Mouse (Mus musculus) hindbrain, embryonic 12.5 days (tissue): ENCODE measurements around the gene Ttc7b. TPM values are rescaled to one million over a fixed set of nuclear protein-coding genes. Genes with fewer than 3 reads are reported as not detected.

Experiments
- ATAC-seq: fragments of 200-750 bp; cut with Nextera tagmentation; 2 replicates; pipeline ENCODE4 v1.8.0; 2017; ENCODE audit warnings: moderate TSS enrichment; ENCODE audit not compliant: low FRiP score
- H3K27ac ChIP-seq: fragments of 300-500 bp; sonication (generic); 2 replicates; pipeline ENCODE4 v1.5.1; 2016; ENCODE audit warnings: mild to moderate bottlenecking
- H3K27me3 ChIP-seq: fragments of 300-500 bp; sonication (generic); 2 replicates; pipeline ENCODE4 v1.6.1; 2016; ENCODE audit warnings: mild to moderate bottlenecking
- H3K36me3 ChIP-seq: fragments of 300-500 bp; sonication (generic); 2 replicates; pipeline ENCODE4 v1.6.1; 2016; ENCODE audit warnings: mild to moderate bottlenecking
- H3K4me1 ChIP-seq: fragments of 300-500 bp; sonication (generic); 2 replicates; pipeline ENCODE4 v1.6.1; 2016
- H3K4me2 ChIP-seq: fragments of 300-500 bp; sonication (generic); replicated peaks from 2 replicates; pipeline ENCODE4 v1.6.1; 2016; ENCODE audit warnings: mild to moderate bottlenecking
- H3K4me3 ChIP-seq: fragments of 300-500 bp; sonication (generic); 2 replicates; pipeline ENCODE4 v1.5.1; 2016; ENCODE audit warnings: mild to moderate bottlenecking
- H3K9ac ChIP-seq: fragments of 300-500 bp; sonication (generic); 2 replicates; pipeline ENCODE4 v1.6.1; 2016; ENCODE audit warnings: mild to moderate bottlenecking, moderate library complexity
- H3K9me3 ChIP-seq: fragments of 300-500 bp; sonication (generic); replicated peaks from 2 replicates; pipeline ENCODE4 v1.6.1; 2016; ENCODE audit warnings: mild to moderate bottlenecking
- WGBS: fragments of 180-500 bp; shearing (Covaris S2); methylation state at CpG from one replicate; pipeline ENCODE4 v1.1.7; 2016; 5-methylcytosine and 5-hydroxymethylcytosine counted together
- polyA plus RNA-seq: library from polyadenylated mRNA; unstranded; fragments of >200 nt; fragmentation: Nextera tagmentation; extraction: Ambion mirVana; gene quantifications from 2 replicates; pipeline ENCODE4 v1.2.1, GENCODE M21; 2016

The Ttc7b gene
- polyA plus RNA-seq: 5.1 and 6.1 TPM in 2 replicates

- peak; percentile 79 for ATAC-seq
- Histone ChIP-seq H3K9ac (peak within 1 kb of the TSS; percentile 96), H3K4me2 (peak within 1 kb of the TSS; percentile 86), H3K9me3 (no peaks in the 10 kb centered on the region), H3K27me3 (no peaks in the 10 kb centered on the region), H3K4me3 (peak within 1 kb of the TSS; percentile 87), H3K27ac (peak within 1 kb of the TSS; percentile 84), H3K4me1 (peaks cover 18% of the 10 kb centered on the region), H3K36me3 (no peaks in the 10 kb centered on the region)
- 2% methylated on average over 38 of the region's 42 CpGs for WGBS
Measured at GRCm38 (mm10) chr12:100520794-100521186, at the start of gene Ttc7b. Gene Ttc7b, minus strand, starts transcription at chr12:100520826.

DNA sequence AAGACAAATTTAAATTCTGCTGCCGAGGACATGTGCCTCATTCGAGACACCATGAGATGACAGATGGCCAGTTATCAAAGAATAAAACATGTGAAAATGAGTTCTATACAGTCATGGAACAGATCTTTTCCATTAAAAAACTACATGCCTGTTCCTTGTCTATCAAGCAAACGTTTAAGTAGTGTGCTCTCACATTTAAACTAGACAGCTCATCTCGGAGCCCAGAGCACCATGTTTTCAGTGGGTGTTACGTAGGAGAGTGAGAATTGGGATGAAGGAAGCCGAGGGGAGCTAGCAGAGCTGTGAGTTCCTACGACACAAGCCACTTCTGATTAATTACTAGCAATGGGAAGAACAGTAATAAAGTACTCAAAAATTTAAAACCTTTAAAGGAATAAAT lies 48.2 kb upstream of the Ttc7b start:
- WGBS: 87% methylated on average over 7 of the region's 7 CpGs

GRCm38 (mm10) chr12:100568105-100568504 lies 47.5 kb upstream of the Ttc7b start:
- H3K9ac ChIP-seq: no peak overlapping the region
- no peaks in the 10 kb centered on the region for H3K27me3 ChIP-seq
- no peaks in the 10 kb centered on the region for H3K4me1 ChIP-seq
- H3K36me3 ChIP-seq: 0 out of 2 replicates have a peak, but pooled peaks cover 4% of the 10 kb centered on the region
- no peak overlapping the region for H3K27ac ChIP-seq
- WGBS: 86% methylated on average over 6 of the region's 6 CpGs
- no peak for ATAC-seq
- no peaks in the 10 kb centered on the region for H3K9me3 ChIP-seq
- H3K4me2 ChIP-seq: no peak overlapping the region
- H3K4me3 ChIP-seq: no peak overlapping the region

More for the DNA sequence above, 48.2 kb upstream of the Ttc7b start:
- Histone ChIP-seq H3K36me3 (peaks cover 3% of the 10 kb centered on the region; the same call in 1 of the 2 replicates), H3K27ac (no peak overlapping the region), H3K4me3 (no peak overlapping the region), H3K4me2 (no peak overlapping the region), H3K9ac (no peak overlapping the region), H3K27me3 (no peaks in the 10 kb centered on the region), H3K4me1 (no peaks in the 10 kb centered on the region), H3K9me3 (no peaks in the 10 kb centered on the region)
- ATAC-seq: no peak

DNA sequence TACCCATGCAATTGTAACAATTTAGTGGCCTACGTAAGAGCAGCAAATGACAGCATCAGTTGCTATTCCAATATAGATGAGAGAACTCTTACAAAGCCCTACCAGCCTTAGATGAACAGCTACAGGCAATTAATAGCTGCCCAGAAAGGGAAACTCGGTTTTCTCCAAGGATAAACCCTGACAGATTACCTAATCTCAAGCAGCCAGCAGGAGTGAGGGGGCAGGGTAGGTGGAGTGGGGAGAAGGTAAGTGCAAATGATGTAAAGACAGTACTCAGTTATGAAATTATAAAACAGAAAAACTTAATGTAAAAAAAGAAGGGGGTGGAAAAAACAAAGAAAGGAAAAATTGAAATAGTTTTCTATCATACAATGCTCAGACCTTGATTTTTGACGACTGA lies 47.0 kb upstream of the Ttc7b start:
- 83% methylated on average over 3 of the region's 3 CpGs for WGBS
- ATAC-seq: no peak
- no peaks in the 10 kb centered on the region for H3K9me3 ChIP-seq
- 0 out of 2 replicates have a peak, but pooled peaks cover 4% of the 10 kb centered on the region for H3K36me3 ChIP-seq
- no peak overlapping the region for H3K9ac ChIP-seq
- H3K4me3 ChIP-seq: no peak overlapping the region
- H3K4me2 ChIP-seq: no peak overlapping the region
- no peak overlapping the region for H3K27ac ChIP-seq
- H3K27me3 ChIP-seq: no peaks in the 10 kb centered on the region
- H3K4me1 ChIP-seq: no peaks in the 10 kb centered on the region

GRCm38 (mm10) chr12:100553675-100554074 lies 33.0 kb upstream of the Ttc7b start:
- no peak for ATAC-seq
- no peak overlapping the region for H3K9ac ChIP-seq
- H3K9me3 ChIP-seq: no peaks in the 10 kb centered on the region
- no peak overlapping the region for H3K27ac ChIP-seq
- no peak overlapping the region for H3K4me3 ChIP-seq
- H3K36me3 ChIP-seq: peaks cover 9% of the 10 kb centered on the region; the same call in 1 of the 2 replicates
- no peaks in the 10 kb centered on the region for H3K27me3 ChIP-seq
- no peaks in the 10 kb centered on the region for H3K4me1 ChIP-seq
- 87% methylated on average over 6 of the region's 6 CpGs for WGBS
- H3K4me2 ChIP-seq: no peak overlapping the region

- Histone ChIP-seq H3K4me3 (no peak overlapping the region), H3K4me1 (no peaks in the 10 kb centered on the region), H3K9me3 (no peaks in the 10 kb centered on the region), H3K27ac (no peak overlapping the region), H3K27me3 (no peaks in the 10 kb centered on the region), H3K4me2 (no peak overlapping the region), H3K9ac (no peak overlapping the region), H3K36me3 (peaks cover 9% of the 10 kb centered on the region; the same call in 1 of the 2 replicates)
- WGBS: 89% methylated on average over 1 of the region's 1 CpGs
- ATAC-seq: no peak
Measured at GRCm38 (mm10) chr12:100551972-100552371, 31.3 kb upstream of the Ttc7b start.

GRCm38 (mm10) chr12:100544194-100544567 lies 23.6 kb upstream of the Ttc7b start:
- Histone ChIP-seq H3K4me3 (no peak overlapping the region), H3K4me2 (no peak overlapping the region), H3K9me3 (no peaks in the 10 kb centered on the region), H3K36me3 (no peaks in the 10 kb centered on the region), H3K4me1 (no peaks in the 10 kb centered on the region), H3K9ac (no peak overlapping the region), H3K27ac (no peak overlapping the region), H3K27me3 (no peaks in the 10 kb centered on the region)
- no peak for ATAC-seq
- 91% methylated on average over 4 of the region's 4 CpGs for WGBS

GRCm38 (mm10) chr12:100543437-100544193 lies 23.0 kb upstream of the Ttc7b start:
- Histone ChIP-seq H3K4me1 (no peaks in the 10 kb centered on the region), H3K4me3 (no peak overlapping the region), H3K4me2 (no peak overlapping the region), H3K27me3 (no peaks in the 10 kb centered on the region), H3K36me3 (no peaks in the 10 kb centered on the region), H3K9me3 (no peaks in the 10 kb centered on the region), H3K27ac (no peak overlapping the region), H3K9ac (no peak overlapping the region)
- no peak for ATAC-seq
- 84% methylated on average over 6 of the region's 6 CpGs for WGBS

DNA sequence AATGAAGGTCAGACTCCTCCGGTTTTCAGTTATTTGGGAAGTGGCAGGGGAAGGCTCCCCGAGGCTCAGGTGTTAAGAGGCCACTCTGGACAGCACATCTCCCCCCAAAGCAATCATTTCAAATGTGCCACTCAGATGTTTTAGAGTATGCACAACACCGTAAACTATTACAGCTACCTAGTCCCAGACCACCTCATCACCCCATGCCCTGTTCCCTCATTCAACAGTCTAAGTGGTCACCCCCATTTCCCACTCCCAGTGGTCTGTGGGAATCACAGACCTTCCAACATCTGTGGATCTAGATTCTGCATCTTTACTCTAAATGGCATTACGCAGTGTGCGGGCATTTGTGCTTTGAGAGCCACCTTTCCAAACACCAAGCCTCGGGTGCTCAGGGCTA lies 21.9 kb upstream of the Ttc7b start:
- Histone ChIP-seq H3K9ac (no peak overlapping the region), H3K27me3 (no peaks in the 10 kb centered on the region), H3K9me3 (no peaks in the 10 kb centered on the region), H3K4me1 (no peaks in the 10 kb centered on the region), H3K27ac (no peak overlapping the region), H3K4me2 (no peak overlapping the region), H3K4me3 (no peak overlapping the region), H3K36me3 (no peaks in the 10 kb centered on the region)
- ATAC-seq: no peak
- WGBS: 89% methylated on average over 6 of the region's 6 CpGs

DNA sequence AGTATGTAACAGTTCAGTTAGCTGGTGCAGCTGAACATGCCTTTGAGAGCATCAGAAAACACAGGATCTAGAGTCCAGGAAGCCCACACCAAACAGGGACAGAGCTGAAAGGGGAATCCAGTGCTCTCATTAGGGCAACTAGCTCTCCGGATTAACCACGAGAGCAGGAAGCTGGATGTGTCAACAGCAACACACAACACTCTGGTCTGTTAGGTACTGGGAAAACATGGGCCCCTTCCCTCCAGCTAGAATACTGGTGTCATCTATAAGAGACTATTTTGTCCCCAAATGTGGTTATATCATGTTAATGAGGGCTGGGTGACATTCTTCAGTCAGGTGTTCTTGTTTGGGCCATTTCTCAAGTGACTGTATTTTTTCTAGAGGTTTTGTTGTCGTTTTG lies 21.4 kb upstream of the Ttc7b start:
- Histone ChIP-seq H3K36me3 (no peaks in the 10 kb centered on the region), H3K4me1 (no peaks in the 10 kb centered on the region), H3K4me2 (no peak overlapping the region), H3K27ac (no peak overlapping the region), H3K9me3 (no peaks in the 10 kb centered on the region), H3K4me3 (no peak overlapping the region), H3K27me3 (no peaks in the 10 kb centered on the region), H3K9ac (no peak overlapping the region)
- no peak for ATAC-seq
- WGBS: 54% methylated on average over 3 of the region's 3 CpGs

- Histone ChIP-seq H3K9ac (no peak overlapping the region), H3K36me3 (no peaks in the 10 kb centered on the region), H3K4me3 (no peak overlapping the region), H3K4me1 (peaks cover 2% of the 10 kb centered on the region; the same call in 1 of the 2 replicates), H3K27me3 (no peaks in the 10 kb centered on the region), H3K4me2 (no peak overlapping the region), H3K27ac (no peak overlapping the region), H3K9me3 (no peaks in the 10 kb centered on the region)
- ATAC-seq: no peak
- WGBS: 62% methylated on average over 9 of the region's 9 CpGs
Measured at GRCm38 (mm10) chr12:100539158-100539714, 18.6 kb upstream of the Ttc7b start.

GRCm38 (mm10) chr12:100538445-100539157 lies 18.0 kb upstream of the Ttc7b start:
- Histone ChIP-seq H3K27me3 (no peaks in the 10 kb centered on the region), H3K9me3 (no peaks in the 10 kb centered on the region), H3K27ac (no peak overlapping the region), H3K4me1 (peaks cover 7% of the 10 kb centered on the region), H3K36me3 (no peaks in the 10 kb centered on the region), H3K4me3 (no peak overlapping the region), H3K9ac (no peak overlapping the region), H3K4me2 (no peak overlapping the region)
- ATAC-seq: no peak
- WGBS: 63% methylated on average over 7 of the region's 7 CpGs
